Mouse (Mus musculus): ENCODE results near the gene Klf11. TPM values are rescaled to one million over a fixed set of nuclear protein-coding genes. Genes with fewer than 3 reads are reported as not detected.
"Not testable (repeated sequence)": the region's sequence is repeated elsewhere in the genome, so short reads cannot be mapped to it uniquely, and the experiment has no call there.

The Klf11 gene
- total RNA-seq, 1 experiment from 2014 or later, result 35.9 TPM

DNA sequence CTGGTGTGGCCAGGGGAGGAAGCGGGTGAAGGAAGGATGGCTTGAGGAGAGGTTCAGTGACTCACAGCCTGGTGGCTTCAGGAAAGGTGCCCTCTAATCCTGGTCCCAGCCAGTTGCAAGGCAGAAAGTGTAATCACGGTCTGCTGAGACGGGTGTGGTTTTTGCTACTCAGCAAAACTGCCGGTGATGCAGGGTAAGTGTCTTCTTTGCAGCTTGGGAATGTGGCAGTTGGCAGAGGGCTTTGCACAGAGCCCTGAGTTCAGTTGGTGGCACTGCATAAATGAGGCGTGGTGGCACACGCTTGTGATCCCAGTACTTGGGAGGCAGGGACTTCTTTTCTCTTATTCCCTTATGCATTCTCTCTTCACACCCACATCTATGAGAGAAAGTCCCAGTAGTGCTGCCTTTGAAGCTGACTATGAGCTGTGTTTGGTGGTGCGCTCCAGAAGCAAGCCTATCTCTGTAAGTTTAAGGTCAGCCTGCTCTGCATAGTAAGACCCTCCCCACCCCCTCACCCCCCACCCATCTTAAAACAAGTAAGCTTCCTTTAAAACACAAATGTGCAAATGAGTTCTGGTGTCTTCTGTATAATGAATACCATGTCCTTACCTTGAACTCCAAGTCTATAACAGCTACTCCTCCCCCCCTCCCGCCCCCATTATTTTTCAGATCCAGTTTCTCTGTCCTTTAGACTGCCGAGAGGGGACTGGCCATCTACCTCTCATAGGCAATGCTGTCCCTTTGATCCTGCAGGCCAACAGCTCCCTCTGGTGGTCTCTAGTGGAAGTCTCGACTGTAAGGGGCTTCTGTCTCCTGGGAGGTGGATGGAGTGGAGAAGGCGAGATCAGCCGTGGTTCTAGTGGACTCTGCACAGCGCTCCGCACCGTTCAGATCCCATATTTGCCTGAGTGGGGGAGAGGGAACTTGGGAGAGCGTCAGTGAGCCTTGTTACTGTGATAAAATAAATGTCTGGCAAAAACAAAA lies 45.7 kb downstream of the Klf11 start:
- peak; percentile 85 for ATAC-seq (replicated peaks; ENCODE audit: insufficient number of reproducible peaks, low FRiP score, low TSS enrichment, poor library complexity, severe bottlenecking)

DNA sequence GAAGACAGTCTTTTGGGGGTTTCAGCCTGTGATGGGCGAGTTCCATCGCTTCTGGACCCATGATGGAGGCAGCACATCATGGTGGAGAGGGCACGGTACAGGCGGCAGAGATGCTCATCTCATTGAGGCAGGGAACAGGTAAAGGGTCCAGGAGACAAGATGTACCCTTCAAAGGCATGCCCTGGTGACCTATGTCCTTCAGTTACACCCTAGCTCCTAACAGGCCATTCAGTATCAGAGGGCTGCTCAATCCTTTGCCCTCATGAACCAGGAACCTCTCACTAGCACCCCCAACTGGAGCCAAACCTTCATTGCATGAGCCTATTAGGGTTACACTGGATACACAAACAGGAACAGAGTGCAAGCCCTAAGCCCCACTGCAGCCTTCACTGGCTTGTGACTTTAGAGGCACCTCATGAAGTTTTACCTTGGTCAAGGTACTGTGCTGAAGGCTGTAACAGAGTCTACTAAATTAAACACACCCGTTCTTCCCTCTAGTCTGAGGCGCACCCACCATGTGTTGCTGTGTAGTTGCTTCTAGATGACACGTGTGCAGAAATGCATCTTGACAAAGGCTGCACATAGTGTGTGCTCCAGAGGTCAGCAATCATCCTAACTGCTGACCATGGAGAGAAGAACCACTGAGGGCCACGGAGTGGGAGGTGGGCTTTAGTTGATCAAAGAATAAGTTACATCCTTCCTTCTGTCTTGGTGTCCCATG lies 46.6 kb downstream of the Klf11 start:
- ATAC-seq (replicated peaks; ENCODE audit: insufficient number of reproducible peaks, low FRiP score, low TSS enrichment, poor library complexity, severe bottlenecking), result peak; percentile 50

DNA sequence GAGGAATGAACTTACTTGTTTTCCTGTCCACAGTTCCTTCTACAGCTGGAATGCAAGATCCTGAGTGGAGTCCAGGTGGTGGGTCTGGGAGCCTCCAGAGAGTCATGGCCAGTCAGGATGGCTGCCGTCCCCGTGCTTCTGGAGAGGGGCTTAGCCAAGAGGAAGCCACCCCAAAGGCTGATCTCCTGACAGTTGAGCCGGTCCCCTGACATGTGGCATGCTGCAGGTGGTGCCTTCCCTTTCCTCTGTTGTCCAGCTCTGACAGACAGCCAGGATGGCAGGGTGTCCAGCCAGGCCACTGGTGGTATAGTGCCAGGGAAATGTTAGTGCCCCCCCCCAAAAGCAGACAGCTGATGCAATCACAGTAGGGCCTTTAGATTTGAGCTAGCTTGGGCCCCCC lies 47.4 kb downstream of the Klf11 start:
- ATAC-seq (replicated peaks; ENCODE audit: insufficient number of reproducible peaks, low FRiP score, low TSS enrichment, poor library complexity, severe bottlenecking), result no peak

DNA sequence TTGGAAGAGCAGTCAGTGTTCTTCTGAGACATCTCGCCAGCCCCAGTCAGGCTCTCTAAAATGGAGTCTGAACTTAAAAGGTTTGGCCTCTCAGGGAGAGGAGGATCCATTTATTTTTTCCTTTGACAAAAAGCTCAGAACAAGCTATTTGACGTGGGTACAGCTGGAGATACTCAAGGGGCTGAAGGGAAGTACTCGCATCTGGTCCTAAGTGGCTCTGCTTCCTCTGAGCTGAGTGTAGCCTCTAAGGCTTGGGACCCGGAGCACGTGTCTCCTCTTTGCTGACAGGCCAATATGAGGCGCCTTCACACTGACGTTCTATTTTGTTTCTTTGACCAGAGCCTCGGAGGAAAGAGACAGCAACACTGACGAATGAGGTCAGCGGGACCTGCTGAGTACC lies 48.5 kb downstream of the Klf11 start:
- no peak for ATAC-seq (replicated peaks; ENCODE audit: insufficient number of reproducible peaks, low FRiP score, low TSS enrichment, poor library complexity, severe bottlenecking)

DNA sequence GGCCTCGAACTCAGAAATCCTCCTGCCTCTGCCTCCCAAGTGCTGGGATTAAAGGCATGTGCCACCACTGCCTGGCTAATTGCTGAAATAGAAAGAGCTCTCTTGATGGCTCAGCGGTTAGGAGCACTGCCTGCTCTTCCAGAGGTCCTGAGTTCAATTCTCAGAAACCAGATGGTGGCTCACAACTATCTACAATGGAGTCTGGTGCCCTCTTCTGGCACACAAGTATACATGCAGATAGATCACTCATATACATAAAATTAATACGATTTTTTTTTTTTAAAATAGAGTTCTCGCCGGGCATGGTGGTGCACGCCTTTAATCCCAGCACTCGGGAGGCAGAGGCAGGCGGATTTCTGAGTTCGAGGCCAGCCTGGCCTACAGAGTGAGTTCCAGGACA lies 50.5 kb downstream of the Klf11 start:
- not testable (repeated sequence) for ATAC-seq (replicated peaks; ENCODE audit: insufficient number of reproducible peaks, low FRiP score, low TSS enrichment, poor library complexity, severe bottlenecking)

DNA sequence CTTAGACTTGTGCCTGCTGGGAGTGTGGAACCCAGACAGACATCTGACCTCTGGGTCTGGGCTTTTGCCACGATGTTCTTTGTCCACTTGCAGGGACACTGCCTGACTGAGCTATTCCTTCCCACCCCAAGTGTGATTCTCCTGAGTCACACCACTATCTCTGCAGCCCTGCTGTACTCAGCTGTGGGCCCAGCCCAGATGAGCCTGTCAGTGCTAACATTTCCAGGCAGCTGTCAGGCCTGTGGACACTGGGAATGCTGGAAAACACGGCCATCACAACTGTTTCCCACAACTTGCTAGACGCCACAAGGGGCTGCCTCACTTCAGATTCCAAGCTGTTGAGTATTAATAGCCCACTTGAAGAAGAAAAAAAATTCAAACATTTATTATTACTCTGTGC lies 51.9 kb downstream of the Klf11 start:
- no peak for ATAC-seq (replicated peaks; ENCODE audit: insufficient number of reproducible peaks, low FRiP score, low TSS enrichment, poor library complexity, severe bottlenecking)

DNA sequence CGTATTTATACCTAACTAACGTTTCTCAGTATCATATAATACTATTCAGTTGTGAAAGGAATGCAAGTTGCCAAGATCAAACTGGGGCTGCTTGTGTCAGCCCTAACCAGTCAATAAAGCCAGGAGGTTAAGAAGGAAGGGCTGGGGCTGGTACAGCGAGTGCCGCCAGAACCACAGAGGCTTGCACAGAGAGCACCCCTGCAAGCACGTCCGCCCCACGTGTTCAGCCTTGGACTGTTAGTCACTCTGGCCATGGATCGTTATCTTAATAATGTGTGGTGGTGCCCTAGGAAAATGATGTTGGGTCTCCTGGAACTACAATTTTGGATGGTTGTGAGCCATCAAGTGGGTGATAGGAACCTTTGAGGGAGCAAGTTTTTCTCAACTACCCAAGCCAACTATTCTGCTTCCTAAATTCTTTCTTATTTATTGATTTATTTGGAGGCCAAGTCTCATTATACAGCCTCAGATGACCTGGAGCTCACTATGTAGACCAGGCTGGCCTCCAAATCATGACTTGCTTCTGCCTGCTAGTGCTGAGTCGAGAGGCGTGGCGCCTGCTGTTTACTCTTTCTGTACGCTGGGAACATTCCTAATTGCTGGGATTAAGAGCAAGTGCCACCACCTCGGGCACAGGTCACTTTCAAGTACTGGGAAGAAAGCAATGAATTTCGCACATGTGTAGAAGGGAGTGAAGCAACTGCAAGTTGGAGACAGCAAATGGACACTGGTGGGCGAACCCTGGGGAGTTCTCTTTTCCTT lies 54.6 kb downstream of the Klf11 start:
- no peak for ATAC-seq (replicated peaks; ENCODE audit: insufficient number of reproducible peaks, low FRiP score, low TSS enrichment, poor library complexity, severe bottlenecking)

DNA sequence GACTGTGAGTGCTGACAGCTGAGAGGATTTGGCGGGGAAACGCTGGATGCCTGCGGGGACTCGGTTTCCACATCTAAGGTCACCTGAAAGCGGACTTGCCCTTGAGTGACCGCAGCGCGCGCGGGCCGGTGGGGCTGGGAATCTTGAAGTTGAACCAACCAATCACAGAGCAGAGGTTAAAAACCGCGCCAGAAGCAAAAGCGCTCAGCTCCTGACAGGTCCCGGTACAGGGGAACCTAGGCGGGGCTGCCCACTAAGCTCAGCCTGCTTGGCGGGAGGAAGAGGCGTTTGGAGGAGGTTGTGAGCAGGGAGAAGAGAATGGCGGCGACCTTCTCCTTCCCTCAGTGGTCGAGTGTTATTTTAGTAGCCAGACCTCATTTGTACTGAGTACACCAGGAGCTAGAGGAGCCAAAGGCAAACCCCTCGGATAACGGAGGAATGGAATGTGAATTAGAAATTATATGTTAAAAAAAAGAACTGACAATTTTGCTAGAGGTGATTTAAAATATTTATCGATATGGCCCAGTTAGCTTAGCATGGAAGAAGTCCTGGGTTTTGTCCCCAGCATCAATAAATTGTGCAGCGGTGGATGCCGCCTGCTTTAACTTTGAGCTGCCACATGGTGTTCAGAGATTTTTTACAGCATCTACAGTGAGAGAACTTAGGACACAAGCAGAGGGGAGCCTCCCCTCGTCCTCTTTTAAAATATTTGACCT lies 55.8 kb downstream of the Klf11 start:
- no peak for ATAC-seq (replicated peaks; ENCODE audit: insufficient number of reproducible peaks, low FRiP score, low TSS enrichment, poor library complexity, severe bottlenecking)

DNA sequence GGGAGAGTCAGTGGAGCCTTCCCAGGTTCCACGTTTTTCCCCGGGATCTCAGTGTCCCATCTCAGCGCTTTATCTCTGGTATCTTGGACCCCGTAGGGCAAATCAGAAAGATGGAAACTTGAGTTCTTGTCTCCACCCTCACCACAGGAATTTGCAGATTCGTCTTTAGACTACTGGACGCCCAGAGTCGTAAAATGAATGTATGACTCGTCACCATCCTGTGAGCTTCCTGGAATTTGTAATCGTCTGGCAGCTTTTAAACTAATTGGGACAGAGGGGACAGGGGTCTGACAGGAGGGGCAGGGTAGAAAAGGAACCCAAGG lies 56.4 kb downstream of the Klf11 start:
- ATAC-seq (replicated peaks; ENCODE audit: insufficient number of reproducible peaks, low FRiP score, low TSS enrichment, poor library complexity, severe bottlenecking), result no peak

DNA sequence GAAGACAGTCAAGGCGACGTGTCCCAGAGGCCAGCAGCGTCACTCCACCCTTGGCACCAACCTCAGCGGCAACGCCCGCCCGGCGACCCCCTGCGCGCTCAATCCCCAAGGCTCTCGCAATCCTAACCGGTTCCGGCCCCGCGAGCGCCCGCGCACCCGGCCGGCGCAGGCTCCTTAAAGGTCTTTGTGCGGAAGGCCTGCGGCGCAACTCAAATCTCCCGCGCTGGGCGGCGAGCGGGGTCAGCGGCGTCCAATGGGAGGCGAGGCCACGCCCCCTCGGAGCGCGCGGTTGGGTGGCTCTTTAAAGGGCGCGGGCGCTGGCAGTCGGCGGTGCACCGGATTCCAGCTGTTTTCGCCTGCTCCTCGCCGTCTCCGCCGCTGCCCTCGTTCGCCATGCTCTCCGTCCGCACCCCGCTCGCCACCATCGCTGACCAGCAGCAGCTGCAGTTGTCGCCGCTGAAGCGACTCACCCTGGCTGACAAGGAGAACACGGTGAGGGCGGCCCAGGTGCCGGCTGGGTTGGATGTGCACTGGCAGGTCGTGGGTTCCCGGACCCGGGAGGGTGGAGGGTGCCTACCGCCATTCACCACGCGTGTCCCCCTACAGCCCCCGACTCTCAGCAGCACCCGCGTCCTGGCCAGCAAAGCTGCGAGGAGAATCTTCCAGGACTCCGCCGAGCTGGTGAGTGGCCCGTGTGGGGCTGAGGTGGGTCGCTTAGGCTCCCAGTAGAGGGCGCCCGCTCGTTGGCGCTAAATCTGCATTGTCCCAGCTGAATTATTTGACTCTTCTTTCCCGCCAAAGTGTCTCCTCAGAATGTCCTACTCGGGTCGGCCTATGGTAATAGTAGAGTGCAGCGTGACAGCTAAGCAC lies 57.1 kb downstream of the Klf11 start, which contains the start of gene Rrm2:
Gene Rrm2 (plus strand): TSS at position 288 of the 870 bp plus-strand sequence.
- ATAC-seq (replicated peaks; ENCODE audit: insufficient number of reproducible peaks, low FRiP score, low TSS enrichment, poor library complexity, severe bottlenecking), result peak; percentile 64

DNA sequence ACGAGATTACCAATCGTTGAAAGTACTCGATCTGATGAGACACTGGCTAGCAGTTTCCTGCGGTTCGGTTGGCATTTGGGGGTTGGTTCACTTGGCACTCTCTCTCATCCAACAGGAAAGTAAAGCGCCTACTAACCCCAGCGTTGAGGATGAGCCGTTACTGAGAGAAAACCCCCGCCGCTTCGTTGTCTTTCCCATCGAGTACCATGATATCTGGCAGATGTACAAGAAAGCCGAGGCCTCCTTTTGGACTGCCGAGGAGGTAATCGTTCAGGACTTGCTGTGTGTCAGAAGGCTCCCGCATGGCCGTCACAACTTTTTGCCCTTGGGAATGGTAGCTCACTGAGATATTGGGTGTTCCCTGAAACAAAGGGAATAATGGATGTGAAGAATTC lies 57.7 kb downstream of the Klf11 start:
- ATAC-seq (replicated peaks; ENCODE audit: insufficient number of reproducible peaks, low FRiP score, low TSS enrichment, poor library complexity, severe bottlenecking), result no peak

DNA sequence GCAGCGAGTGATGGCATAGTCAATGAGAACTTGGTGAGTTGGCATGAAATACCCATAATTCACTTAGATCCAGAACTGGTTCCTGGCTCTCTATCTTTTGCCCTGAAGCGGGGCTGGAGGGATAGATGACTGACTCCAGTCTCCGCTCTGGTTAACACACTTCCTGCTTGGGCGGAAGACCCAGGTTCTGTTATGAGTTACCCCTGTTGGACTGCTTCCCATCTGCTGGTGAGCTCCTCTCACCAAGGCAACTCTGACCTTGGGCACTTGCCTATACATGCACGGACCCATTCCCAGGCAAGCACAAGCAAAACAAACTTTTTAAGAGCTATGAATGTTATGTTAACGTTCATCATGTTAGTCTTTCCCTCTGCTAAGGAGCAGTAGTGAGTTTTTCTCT lies 58.3 kb downstream of the Klf11 start:
- ATAC-seq (replicated peaks; ENCODE audit: insufficient number of reproducible peaks, low FRiP score, low TSS enrichment, poor library complexity, severe bottlenecking), result no peak

DNA sequence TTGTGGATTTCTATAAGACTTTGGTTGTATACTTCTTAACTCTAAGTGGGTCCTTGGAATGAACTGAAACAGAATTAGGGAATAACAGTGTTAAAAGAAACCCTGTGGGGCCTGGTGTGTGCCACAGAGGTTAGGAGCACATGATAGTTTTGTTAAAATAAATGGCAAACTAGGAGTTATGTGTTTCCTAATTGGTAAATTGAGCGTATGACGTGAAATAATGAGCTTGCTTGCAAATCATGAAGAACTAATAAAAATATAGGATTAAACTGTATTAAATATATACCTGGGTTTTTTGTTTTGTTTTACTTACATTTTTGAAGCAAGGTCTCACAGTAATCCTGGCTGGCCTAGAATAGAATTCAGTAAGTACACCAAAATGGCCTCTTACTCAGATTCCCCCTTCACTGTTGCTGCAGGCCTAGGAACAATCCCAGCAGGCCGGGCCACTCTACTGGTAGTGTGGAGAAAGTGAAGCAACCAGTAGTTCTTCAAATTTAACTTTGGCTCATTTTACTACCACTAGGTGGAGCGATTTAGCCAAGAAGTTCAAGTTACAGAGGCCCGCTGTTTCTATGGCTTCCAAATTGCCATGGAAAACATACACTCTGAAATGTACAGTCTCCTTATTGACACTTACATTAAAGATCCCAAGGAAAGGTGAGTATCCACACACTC lies 58.9 kb downstream of the Klf11 start:
- ATAC-seq (replicated peaks; ENCODE audit: insufficient number of reproducible peaks, low FRiP score, low TSS enrichment, poor library complexity, severe bottlenecking), result peak; percentile 62

DNA sequence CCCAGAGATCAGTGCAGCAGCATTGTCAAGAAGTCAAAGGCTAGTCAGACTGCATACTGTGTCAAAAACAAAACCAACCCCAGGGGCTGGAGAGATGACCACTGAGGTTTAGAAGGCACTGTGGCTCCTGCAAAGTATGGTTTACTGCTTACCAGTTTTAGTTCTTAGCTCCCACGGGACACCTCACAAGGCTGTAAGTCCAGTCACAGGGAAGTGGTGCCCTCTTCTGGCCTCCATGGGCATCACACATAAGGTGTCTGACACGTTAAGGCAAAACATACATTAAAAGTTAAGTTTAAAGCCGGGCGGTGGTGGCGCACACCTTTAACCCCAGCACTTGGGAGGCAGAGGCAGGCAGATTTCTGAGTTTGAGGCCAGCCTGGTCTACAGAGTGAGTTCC lies 59.6 kb downstream of the Klf11 start:
- no peak for ATAC-seq (replicated peaks; ENCODE audit: insufficient number of reproducible peaks, low FRiP score, low TSS enrichment, poor library complexity, severe bottlenecking)
